Mouse (Mus musculus): ENCODE data around the gene Hlx. TPM values are rescaled to one million over a fixed set of nuclear protein-coding genes. Genes with fewer than 3 reads are reported as not detected.

The Hlx gene
- polyA plus RNA-seq, 1 experiment = 14.9 TPM

- TF ChIP-seq GATA1 (IDR thresholded peaks at IDR 0.05; ENCODE audit: low read length) = no peak
Observed at GRCm38 (mm10) chr1:184737228-184737627, 4.8 kb upstream of the Hlx start.

- TF ChIP-seq GATA1 (IDR thresholded peaks at IDR 0.05; ENCODE audit: low read length) = no peak
Observed at GRCm38 (mm10) chr1:184736260-184736659, 3.8 kb upstream of the Hlx start.

GRCm38 (mm10) chr1:184734991-184735920 lies 2.8 kb upstream of the Hlx start:
- no peak for TF ChIP-seq GATA1 (IDR thresholded peaks at IDR 0.05; ENCODE audit: low read length)

GRCm38 (mm10) chr1:184734067-184734830 lies 1.8 kb upstream of the Hlx start:
- TF ChIP-seq GATA1 (IDR thresholded peaks at IDR 0.05; ENCODE audit: low read length) = no peak

GRCm38 (mm10) chr1:184733300-184734066 lies 1.1 kb upstream of the Hlx start:
- TF ChIP-seq GATA1 (IDR thresholded peaks at IDR 0.05; ENCODE audit: low read length) = no peak

- no peak for TF ChIP-seq GATA1 (IDR thresholded peaks at IDR 0.05; ENCODE audit: low read length)
Observed at GRCm38 (mm10) chr1:184731644-184732545, 524 bp downstream of the Hlx start.

- no peak for TF ChIP-seq GATA1 (IDR thresholded peaks at IDR 0.05; ENCODE audit: low read length)
Observed at GRCm38 (mm10) chr1:184731091-184731640, 1.3 kb downstream of the Hlx start.

GRCm38 (mm10) chr1:184730453-184731013 lies 1.9 kb downstream of the Hlx start:
- TF ChIP-seq GATA1 (IDR thresholded peaks at IDR 0.05; ENCODE audit: low read length) = no peak

- TF ChIP-seq GATA1 (IDR thresholded peaks at IDR 0.05; ENCODE audit: low read length) = no peak
Observed at GRCm38 (mm10) chr1:184729357-184730140, 2.9 kb downstream of the Hlx start.

- TF ChIP-seq GATA1 (IDR thresholded peaks at IDR 0.05; ENCODE audit: low read length) = no peak
Observed at GRCm38 (mm10) chr1:184728561-184729115, 3.8 kb downstream of the Hlx start.

GRCm38 (mm10) chr1:184727401-184728265 lies 4.8 kb downstream of the Hlx start:
- TF ChIP-seq GATA1 (IDR thresholded peaks at IDR 0.05; ENCODE audit: low read length) = no peak
